Mouse (Mus musculus) cerebellum, adult 2 months (tissue): ENCODE measurements around the gene Foxm1. TPM values are rescaled to one million over a fixed set of nuclear protein-coding genes. Genes with fewer than 3 reads are reported as not detected.

Source experiments
- DNase-seq, 2 experiments: peaks; one replicate each; pipeline ENCODE4 v3.0.0; 2021
- H3K27ac ChIP-seq: fragments of 200-500 bp; 2 replicates; pipeline ENCODE4 v1.5.1; 2012; ENCODE audit warnings: low read length, control low read depth, inconsistent platforms; ENCODE audit not compliant: insufficient read depth
- H3K27me3 ChIP-seq: fragments of 200-500 bp; 2 replicates; pipeline ENCODE4 v1.6.1; 2012; ENCODE audit warnings: inconsistent platforms, mild to moderate bottlenecking, low read length, moderate library complexity; ENCODE audit not compliant: control insufficient read depth, insufficient read depth
- H3K4me1 ChIP-seq: fragments of 200-500 bp; 2 replicates; pipeline ENCODE4 v1.6.1; 2011; ENCODE audit warnings: low read length; ENCODE audit not compliant: control insufficient read depth, insufficient read depth
- H3K4me3 ChIP-seq: fragments of 200-500 bp; replicated peaks from 2 replicates; pipeline ENCODE3; 2011; ENCODE audit warnings: mild to moderate bottlenecking, low read depth, low read length, control low read depth; ENCODE audit not compliant: insufficient read depth
- CTCF ChIP-seq: fragments of 200-500 bp; IDR thresholded peaks from 2 replicates; pipeline ENCODE4 v1.5.1; 2011; ENCODE audit warnings: low read depth, mild to moderate bottlenecking, control low read depth, low read length, moderate library complexity, borderline replicate concordance; ENCODE audit not compliant: insufficient read depth
- POLR2A ChIP-seq: fragments of 200-500 bp; IDR thresholded peaks from 2 replicates; pipeline ENCODE4 v1.6.1; 2011; ENCODE audit warnings: low read length, control low read depth, borderline replicate concordance; ENCODE audit not compliant: insufficient read depth
- WGBS: fragments of 180-500 bp; shearing (Covaris S2); methylation state at CpG from one replicate; pipeline ENCODE4 v1.1.7; 2018; 5-methylcytosine and 5-hydroxymethylcytosine counted together
- polyA plus RNA-seq: library from polyadenylated mRNA; depleted of rRNA; stranded (reverse); fragments of >200 nt; gene quantifications from 2 replicates; pipeline ENCODE4 v1.2.3, GENCODE M21; 2012

Foxm1 gene
- polyA plus RNA-seq, 1 experiment = 1.5 TPM

GRCm38 (mm10) chr6:128398996-128399395, 36.2 kb downstream of the Foxm1 start, which contains the start of gene Nrip2:
TSS of gene Nrip2 (plus strand) at chr6:128399296.
- peaks cover 4% of the 10 kb centered on the region; the same call in 1 of the 2 replicates for H3K4me1 ChIP-seq
- no peak for DNase-seq
- peak within 1 kb of the TSS; percentile 63 for H3K27ac ChIP-seq
- peak within 1 kb of the TSS; percentile 63 for H3K4me3 ChIP-seq
- TF ChIP-seq POLR2A (no peak), CTCF (no peak)
- H3K27me3 ChIP-seq = no peaks in the 10 kb centered on the region
- WGBS = 19% methylated on average over 3 of the region's 3 CpGs

DNA sequence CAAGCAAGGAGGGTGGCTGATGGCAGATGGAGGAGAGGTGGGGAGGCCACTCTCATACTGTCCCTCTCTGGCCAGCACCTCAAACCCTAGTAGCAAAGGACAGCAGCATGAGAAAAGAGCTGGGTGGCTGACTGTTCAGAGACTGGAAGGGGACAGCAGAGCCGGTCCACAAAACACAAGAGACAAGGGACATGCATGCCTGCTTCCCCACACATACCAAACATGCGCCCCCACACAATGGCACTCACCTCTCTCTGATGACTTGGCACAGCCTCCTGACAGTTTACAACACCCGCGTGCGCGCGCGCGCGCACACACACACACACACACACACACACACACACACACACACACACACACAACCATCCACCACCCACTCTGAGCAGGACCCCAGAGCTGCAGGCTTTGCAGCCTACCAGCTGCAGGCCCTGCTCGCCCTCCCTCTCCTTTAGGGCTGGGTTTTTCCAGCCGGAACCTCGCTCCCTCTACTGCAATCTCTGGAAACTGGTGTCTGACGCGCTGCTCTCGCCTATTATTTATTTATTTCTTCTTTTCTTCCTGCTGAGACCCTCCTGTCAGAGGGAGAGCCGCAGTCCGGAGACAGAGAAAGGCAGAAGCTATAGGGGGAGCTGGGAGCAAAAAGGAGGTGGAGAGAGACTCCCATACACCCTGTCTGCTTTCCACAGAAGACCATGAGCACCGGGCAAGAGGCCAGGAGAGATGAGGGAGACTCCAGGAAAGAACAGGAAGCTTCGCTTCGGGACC, 36.8 kb downstream of the Foxm1 start:
- Histone ChIP-seq H3K27ac (peak overlapping the region; percentile 63), H3K4me3 (peak overlapping the region; percentile 63), H3K4me1 (peaks cover 6% of the 10 kb centered on the region), H3K27me3 (no peaks in the 10 kb centered on the region)
- DNase-seq = peak; percentile 72 to 80
- TF ChIP-seq POLR2A (0 out of 2 replicates have a peak, but pooled peaks have one; percentile 16), CTCF (no peak)
- WGBS = 12% methylated on average over 21 of the region's 21 CpGs

DNA sequence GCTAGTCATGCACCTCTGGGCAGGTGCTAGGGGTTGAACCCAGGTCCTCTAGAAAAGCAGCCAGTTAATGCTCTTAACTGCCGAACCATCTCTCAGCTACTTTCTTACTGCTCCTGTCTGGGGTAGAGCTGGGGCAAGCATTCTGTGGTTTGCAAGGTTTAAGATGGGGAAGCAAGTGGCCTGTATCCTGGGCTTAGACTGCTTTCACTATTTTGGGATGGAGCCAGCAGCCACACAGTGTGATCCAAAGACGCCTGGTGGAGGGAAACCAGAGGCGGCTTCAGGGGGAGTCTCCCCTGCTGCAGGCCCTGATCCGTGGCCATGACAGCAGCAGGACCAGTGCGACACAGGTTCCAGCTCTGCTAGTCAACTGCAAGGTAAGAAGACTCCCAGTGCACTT, 41.9 kb downstream of the Foxm1 start:
- Histone ChIP-seq H3K4me1 (peaks cover 3% of the 10 kb centered on the region), H3K27ac (no peak overlapping the region), H3K4me3 (no peak overlapping the region), H3K27me3 (no peaks in the 10 kb centered on the region)
- 28% methylated on average over 5 of the region's 5 CpGs for WGBS
- DNase-seq = no peak
- no peak for TF ChIP-seq CTCF
- no peak for TF ChIP-seq POLR2A

DNA sequence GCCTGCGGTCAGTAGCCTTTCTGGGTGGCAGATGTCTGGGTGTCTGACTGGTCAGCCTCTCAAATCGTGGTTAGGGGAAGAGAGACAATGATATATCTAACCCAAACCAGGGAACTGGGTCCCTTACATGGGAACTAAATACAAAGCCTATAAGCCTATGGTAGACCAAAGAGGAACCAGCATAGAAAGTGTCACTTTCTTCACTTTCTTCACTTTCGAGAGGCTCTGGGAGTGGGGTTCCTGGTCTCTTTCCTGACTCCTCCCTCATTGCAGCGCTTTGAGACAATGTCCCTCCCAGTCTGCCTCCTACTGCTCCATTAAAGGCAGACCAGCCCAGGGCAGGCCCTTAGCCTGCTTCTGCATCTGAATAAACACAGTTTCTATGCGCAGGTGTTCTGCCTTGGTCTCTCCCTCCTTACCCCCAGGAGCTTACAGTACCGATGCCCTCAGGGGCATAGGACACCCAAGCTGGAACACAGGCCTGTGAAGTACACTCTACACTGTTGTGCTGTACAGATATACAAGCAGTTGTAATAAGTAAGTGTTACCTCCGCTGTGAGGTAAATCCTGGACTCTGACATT, 45.9 kb downstream of the Foxm1 start:
- Histone ChIP-seq H3K27me3 (no peaks in the 10 kb centered on the region), H3K4me1 (peaks cover 3% of the 10 kb centered on the region), H3K4me3 (no peak overlapping the region), H3K27ac (no peak overlapping the region)
- TF ChIP-seq CTCF (no peak), POLR2A (no peak)
- WGBS = 87% methylated on average over 7 of the region's 7 CpGs
- DNase-seq = no peak

DNA sequence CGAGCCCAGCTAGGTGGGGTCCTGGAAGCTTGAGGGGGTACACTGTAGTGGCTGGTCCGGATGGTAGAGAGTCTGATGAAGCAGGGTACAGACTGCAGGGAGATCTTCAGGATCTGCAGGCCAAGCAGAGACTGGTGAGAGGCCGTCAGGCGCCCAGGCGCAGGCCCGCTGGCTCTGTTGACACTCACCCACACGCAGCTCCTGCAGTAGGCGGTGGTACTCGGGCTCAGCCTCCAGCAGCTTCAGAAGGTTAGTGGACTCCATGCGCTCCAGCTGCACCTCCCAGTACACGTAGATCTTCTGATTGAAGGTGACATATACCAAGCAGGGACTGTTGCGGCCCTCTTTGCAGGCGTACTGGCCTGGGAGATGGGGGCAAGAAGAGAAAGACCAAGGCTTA, 47.5 kb downstream of the Foxm1 start:
- no peaks in the 10 kb centered on the region for H3K4me1 ChIP-seq
- no peak for TF ChIP-seq CTCF
- TF ChIP-seq POLR2A = no peak
- WGBS = 95% methylated on average over 13 of the region's 13 CpGs
- no peaks in the 10 kb centered on the region for H3K27me3 ChIP-seq
- H3K4me3 ChIP-seq = no peak overlapping the region
- H3K27ac ChIP-seq = no peak overlapping the region
- peak in 1 of 2 experiments; percentile 16 for DNase-seq

DNA sequence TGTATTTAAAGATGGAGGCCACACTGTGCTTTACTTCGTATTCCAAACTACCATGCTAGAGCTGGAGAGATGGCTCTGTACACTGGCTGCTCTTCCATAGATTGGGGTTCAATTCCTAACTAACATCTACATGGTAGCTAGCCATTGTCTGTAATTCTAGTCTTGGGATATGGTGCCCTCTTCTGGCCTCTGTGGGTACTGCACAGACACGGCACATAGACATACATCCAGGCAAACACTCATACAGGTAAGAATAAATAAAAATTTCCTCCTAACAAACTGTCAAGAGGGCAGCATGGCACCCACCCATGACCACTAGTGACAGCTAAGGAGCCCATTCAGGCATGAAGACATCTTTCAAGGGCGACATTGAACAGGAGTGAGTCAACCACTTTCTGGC, 48.3 kb downstream of the Foxm1 start:
- 11% methylated on average over 3 of the region's 3 CpGs for WGBS
- Histone ChIP-seq H3K27me3 (no peaks in the 10 kb centered on the region), H3K4me1 (no peaks in the 10 kb centered on the region), H3K4me3 (no peak overlapping the region), H3K27ac (no peak overlapping the region)
- DNase-seq = peak; percentile 70 to 83
- TF ChIP-seq CTCF (peak; percentile 89), POLR2A (no peak)

- peaks cover 4% of the 10 kb centered on the region for H3K4me1 ChIP-seq
- WGBS = 85% methylated on average over 5 of the region's 5 CpGs
- H3K27me3 ChIP-seq = no peaks in the 10 kb centered on the region
- H3K27ac ChIP-seq = no peak overlapping the region
- no peak for DNase-seq
- TF ChIP-seq POLR2A = no peak
- no peak for TF ChIP-seq CTCF
- no peak overlapping the region for H3K4me3 ChIP-seq
These were observed 53.4 kb downstream of the Foxm1 start for GRCm38 (mm10) chr6:128416169-128416568.

- Histone ChIP-seq H3K4me1 (peaks cover 4% of the 10 kb centered on the region), H3K4me3 (no peak overlapping the region), H3K27me3 (no peaks in the 10 kb centered on the region), H3K27ac (no peak overlapping the region)
- DNase-seq = no peak
- 61% methylated on average over 1 of the region's 1 CpGs for WGBS
- TF ChIP-seq POLR2A = no peak
- no peak for TF ChIP-seq CTCF
These were observed 55.3 kb downstream of the Foxm1 start for GRCm38 (mm10) chr6:128418076-128418475.

- H3K4me1 ChIP-seq = peaks cover 4% of the 10 kb centered on the region
- TF ChIP-seq CTCF (no peak), POLR2A (no peak)
- WGBS = 89% methylated on average over 2 of the region's 2 CpGs
- H3K27ac ChIP-seq = no peak overlapping the region
- DNase-seq = no peak
- H3K27me3 ChIP-seq = no peaks in the 10 kb centered on the region
- no peak overlapping the region for H3K4me3 ChIP-seq
These were observed 58.3 kb downstream of the Foxm1 start for GRCm38 (mm10) chr6:128421036-128421435.
